In genomic region chr13:45970920-45971536, GRCm38 (mm10) we compare ENCODE assay signal across 9 mouse cellular contexts. TPM values are rescaled to one million over a fixed set of nuclear protein-coding genes. Genes with fewer than 3 reads are reported as not detected.
DNase-seq lines count a peak whose midpoint lies in the region; ATAC-seq and TF ChIP-seq lines count a peak whose summit lies in the region.
"Had no signal": no experiment of that assay in that cellular context is flagged by ENCODE, and none has a peak within 500 bp of the region (broad histone marks: within the 10 kb centered on the region; RNA-seq: fewer than 3 reads in every experiment).

No protein-coding gene starts in this region.

- no peak for TF ChIP-seq CTCF in thymus, adult 2 months (IDR thresholded peaks at IDR 0.05; ENCODE audit: borderline replicate concordance, control insufficient read depth, extremely low read depth, insufficient read depth, low read length, poor library complexity)

- no peaks in the 10 kb centered on the region for H3K4me1 ChIP-seq in heart, embryonic 11.5 days (ENCODE audit: control insufficient read depth, insufficient read depth, low read length)
- H3K4me1 ChIP-seq in hindbrain, embryonic 13.5 days (replicated peaks) = peaks cover 8% of the 10 kb centered on the region
- peaks cover 1% of the 10 kb centered on the region for H3K4me1 ChIP-seq in thymus, adult 2 months (replicated peaks; ENCODE audit: control insufficient read depth, insufficient read depth, low read length)

- no peak overlapping the region for H3K4me3 ChIP-seq in heart, embryonic 11.5 days (ENCODE audit: low read depth, low read length)
- no peak overlapping the region for H3K4me3 ChIP-seq in hindbrain, embryonic 13.5 days
- no peak overlapping the region for H3K4me3 ChIP-seq in thymus, adult 2 months (ENCODE audit: control insufficient read depth, insufficient read depth, low read length)
- H3K4me3 ChIP-seq: midbrain, embryonic 15.5 days had no signal

- peak; percentile 57; the same call in 1 of the 2 replicates for ATAC-seq in heart, embryonic 11.5 days (replicated peaks; ENCODE audit: insufficient number of reproducible peaks, low FRiP score, low TSS enrichment)
- no peak for ATAC-seq in hindbrain, embryonic 13.5 days (ENCODE audit: low FRiP score)
- ATAC-seq: midbrain, embryonic 15.5 days had no signal

- TF ChIP-seq POLR2A in thymus, adult 2 months (IDR thresholded peaks at IDR 0.05; ENCODE audit: control insufficient read depth, extremely low read depth, insufficient read depth, low read length, poor library complexity) = no peak

- no peak overlapping the region for H3K4me2 ChIP-seq in heart, embryonic 11.5 days
- no peak overlapping the region for H3K4me2 ChIP-seq in hindbrain, embryonic 13.5 days
- H3K4me2 ChIP-seq: midbrain, embryonic 15.5 days had no signal

- intact Hi-C loops in heart, postnatal 36 days (cut with DNase I) = loop anchor here (5.0 kb wide), 1 partner anchor 399 kb away; no protein-coding TSS in a partner anchor

- 67% methylated on average over 12 of the region's 12 CpGs for WGBS in heart, embryonic 11.5 days (ENCODE audit: insufficient replicate concordance)
- 67% methylated on average over 12 of the region's 12 CpGs for WGBS in hindbrain, embryonic 13.5 days
- WGBS in thymus, adult 2 months = 75% methylated on average over 12 of the region's 12 CpGs

- H3K9me3 ChIP-seq in heart, embryonic 11.5 days (replicated peaks; ENCODE audit: control insufficient read depth, low read length) = no peaks in the 10 kb centered on the region
- H3K9me3 ChIP-seq in hindbrain, embryonic 13.5 days = no peaks in the 10 kb centered on the region
- H3K9me3 ChIP-seq: midbrain, embryonic 15.5 days had no signal

- no peak overlapping the region for H3K27ac ChIP-seq in heart, embryonic 11.5 days (ENCODE audit: low read depth, low read length)
- no peak overlapping the region for H3K27ac ChIP-seq in hindbrain, embryonic 13.5 days
- no peak overlapping the region for H3K27ac ChIP-seq in thymus, adult 2 months (ENCODE audit: control insufficient read depth, insufficient read depth, low read length)
- H3K27ac ChIP-seq: midbrain, embryonic 15.5 days had no signal

- H3K9ac ChIP-seq in heart, embryonic 11.5 days (ENCODE audit: low read depth, low read length) = no peak overlapping the region
- no peak overlapping the region for H3K9ac ChIP-seq in hindbrain, embryonic 13.5 days
- H3K9ac ChIP-seq: midbrain, embryonic 15.5 days had no signal

- H3K36me3 ChIP-seq in heart, embryonic 11.5 days (ENCODE audit: control insufficient read depth, insufficient read depth, low read length) = no peaks in the 10 kb centered on the region
- H3K36me3 ChIP-seq in hindbrain, embryonic 13.5 days = no peaks in the 10 kb centered on the region
- H3K36me3 ChIP-seq in thymus, adult 2 months (ENCODE audit: control insufficient read depth, insufficient read depth, low read length) = no peaks in the 10 kb centered on the region
- H3K36me3 ChIP-seq: midbrain, embryonic 15.5 days had no signal

- DNase-seq in heart, adult 8-10 months (ENCODE audit: low spot score) = peak; percentile 63
- no peak for DNase-seq in heart, postnatal 36 days
- DNase-seq in CD4-positive helper T cell, adult 2 months (ENCODE audit: low read depth, low spot score) = peak; percentile 16
- DNase-seq in lung, postnatal 10 days = peak; percentile 49
- no peak for DNase-seq in thymus, adult 2 months
- DNase-seq in cerebellum, adult 8-10 months = no peak

- no peaks in the 10 kb centered on the region for H3K27me3 ChIP-seq in heart, embryonic 11.5 days (ENCODE audit: control insufficient read depth, insufficient read depth, low read length)
- H3K27me3 ChIP-seq in hindbrain, embryonic 13.5 days = peaks cover 3% of the 10 kb centered on the region; the same call in 1 of the 2 replicates
- no peaks in the 10 kb centered on the region for H3K27me3 ChIP-seq in thymus, adult 2 months (ENCODE audit: control insufficient read depth, insufficient read depth, low read length)

RNA-seq across cellular contexts. Expression of gene Atxn1, which starts 6.2 kb away (rescaled TPM):
- 10 to 100 TPM; 33.5 to 37.8 (median 35.8) TPM for total RNA-seq in heart, adult 8-10 months (2022)
- total RNA-seq in heart, postnatal 36 days (2021) = 10 to 100 TPM; 33.0 to 35.0 TPM
- polyA plus RNA-seq in heart, embryonic 11.5 days (2014; fragmentation: Nextera tagmentation; extraction: Ambion mirVana) = 3.4 and 6.4 TPM in 2 replicates
- 7.5 and 8.1 TPM in 2 replicates for polyA plus RNA-seq in hindbrain, embryonic 13.5 days (2015; fragmentation: Nextera tagmentation; extraction: Ambion mirVana)
- 13.5 and 17.5 TPM in 2 replicates for polyA plus RNA-seq in thymus, adult 2 months (2012; rRNA removed)

Comparison
In these comparisons a context has a peak if more than half of its experiments do, and no peak if none do; other contexts are left out.
1. DNase-seq: peak in heart, adult 8-10 months (single experiment), CD4-positive helper T cell, adult 2 months (single experiment) and lung, postnatal 10 days (single experiment); none in heart, postnatal 36 days (0 of 2), thymus, adult 2 months (single experiment) and cerebellum, adult 8-10 months (single experiment).